Mouse (Mus musculus): ENCODE results near the gene Dscaml1. TPM values are rescaled to one million over a fixed set of nuclear protein-coding genes. Genes with fewer than 3 reads are reported as not detected.

Gene Dscaml1
- total RNA-seq, 1 experiment from 2014 or later: not detected

GRCm38 (mm10) chr9:45783249-45784069 lies 357.0 kb downstream of the Dscaml1 start:
- no peak for ATAC-seq (ENCODE audit: extremely low read depth, insufficient number of reproducible peaks, low FRiP score, poor library complexity, severe bottlenecking)

- no peak for ATAC-seq (ENCODE audit: extremely low read depth, insufficient number of reproducible peaks, low FRiP score, poor library complexity, severe bottlenecking)
Observed at GRCm38 (mm10) chr9:45787071-45787470, 360.6 kb downstream of the Dscaml1 start.

GRCm38 (mm10) chr9:45787547-45787946 lies 361.1 kb downstream of the Dscaml1 start:
- ATAC-seq (ENCODE audit: extremely low read depth, insufficient number of reproducible peaks, low FRiP score, poor library complexity, severe bottlenecking): no peak

- no peak for ATAC-seq (ENCODE audit: extremely low read depth, insufficient number of reproducible peaks, low FRiP score, poor library complexity, severe bottlenecking)
Observed at GRCm38 (mm10) chr9:45788405-45788804, 362.0 kb downstream of the Dscaml1 start.

- no peak for ATAC-seq (ENCODE audit: extremely low read depth, insufficient number of reproducible peaks, low FRiP score, poor library complexity, severe bottlenecking)
Observed at GRCm38 (mm10) chr9:45791456-45792142, 365.2 kb downstream of the Dscaml1 start.

- ATAC-seq (ENCODE audit: extremely low read depth, insufficient number of reproducible peaks, low FRiP score, poor library complexity, severe bottlenecking): no peak
Observed at GRCm38 (mm10) chr9:45792235-45792634, 365.8 kb downstream of the Dscaml1 start.

- no peak for ATAC-seq (ENCODE audit: extremely low read depth, insufficient number of reproducible peaks, low FRiP score, poor library complexity, severe bottlenecking)
Observed at GRCm38 (mm10) chr9:45793697-45794096, 367.3 kb downstream of the Dscaml1 start.

GRCm38 (mm10) chr9:45795722-45796121 lies 369.3 kb downstream of the Dscaml1 start:
- ATAC-seq (ENCODE audit: extremely low read depth, insufficient number of reproducible peaks, low FRiP score, poor library complexity, severe bottlenecking): no peak

- ATAC-seq (ENCODE audit: extremely low read depth, insufficient number of reproducible peaks, low FRiP score, poor library complexity, severe bottlenecking): no peak
Observed at GRCm38 (mm10) chr9:45797271-45797670, 370.8 kb downstream of the Dscaml1 start.

GRCm38 (mm10) chr9:45798467-45799164 lies 372.2 kb downstream of the Dscaml1 start:
- ATAC-seq (ENCODE audit: extremely low read depth, insufficient number of reproducible peaks, low FRiP score, poor library complexity, severe bottlenecking): no peak

GRCm38 (mm10) chr9:45799402-45799801 lies 373.0 kb downstream of the Dscaml1 start:
- no peak for ATAC-seq (ENCODE audit: extremely low read depth, insufficient number of reproducible peaks, low FRiP score, poor library complexity, severe bottlenecking)

Other genes starting within 250 kb of the Dscaml1 start
- gene BC049352, start 244.6 kb upstream of the Dscaml1 start, total RNA-seq (2017): 0.49 and 0.81 TPM in 2 replicates
- 0.70 and 0.74 TPM in 2 replicates for gene Tmprss4, start 222.5 kb upstream of the Dscaml1 start, total RNA-seq (2017)
- gene Il10ra, start 157.5 kb upstream of the Dscaml1 start, total RNA-seq (2017): 128 and 129 TPM in 2 replicates
- 0.47 and 0.61 TPM in 2 replicates for gene Tmprss13, start 107.5 kb upstream of the Dscaml1 start, total RNA-seq (2017)
- not detected in 2 replicates for gene Fxyd6, start 56.4 kb upstream of the Dscaml1 start, total RNA-seq (2017)
- gene Fxyd2, start 27.0 kb upstream of the Dscaml1 start, total RNA-seq (2017): not detected in 2 replicates

Data from neutrophil, adult 5-6 weeks (primary cell).